Mouse (Mus musculus): ENCODE measurements around the gene Zswim9.
A peak's percentile ranks its signal among the peaks of the same experiment; 100 is the strongest.
"Not testable (repeated sequence)": the region's sequence is repeated elsewhere in the genome, so short reads cannot be mapped to it uniquely, and the experiment has no call there.

The Zswim9 gene

DNA sequence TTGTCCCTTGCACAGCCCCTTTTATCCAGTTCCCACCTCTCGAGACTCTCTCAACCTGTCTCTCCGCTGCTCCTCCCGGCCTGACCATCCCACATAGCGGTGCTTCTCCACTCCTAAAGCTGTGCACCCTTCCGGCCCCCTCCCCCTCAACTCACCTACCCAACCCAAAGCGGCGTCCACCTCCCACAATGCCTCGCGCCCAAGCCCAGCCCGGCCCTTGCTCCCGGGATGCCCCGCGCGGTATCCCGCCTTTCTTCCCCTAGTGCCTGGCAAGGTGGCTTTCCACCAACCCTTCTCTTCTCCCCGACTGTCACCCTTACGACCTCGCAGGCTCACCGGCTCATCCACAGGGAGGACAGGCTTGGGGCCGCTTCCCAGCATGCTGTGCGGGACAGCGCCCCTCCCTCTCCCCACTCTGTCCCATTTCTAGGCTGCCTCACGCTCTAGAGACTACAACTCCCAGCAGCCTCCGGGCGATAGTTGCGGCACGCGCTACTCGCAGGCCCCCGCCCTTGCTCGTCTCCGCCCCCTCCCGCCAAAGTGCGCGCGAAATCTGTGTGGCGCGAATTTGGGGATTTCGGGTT, at the start of gene Zswim9:
TSS of gene Zswim9 (minus strand) at position 414 of the 584 bp plus-strand sequence.
- peak; percentile 84 for DNase-seq (ENCODE audit: low spot score)

GRCm38 (mm10) chr7:13324316-13324715, 45.8 kb upstream of the Zswim9 start, which contains the start of gene Pla2g4c:
Pla2g4c (plus strand) TSS chr7:13324655.
- DNase-seq (ENCODE audit: low spot score): no peak

DNA sequence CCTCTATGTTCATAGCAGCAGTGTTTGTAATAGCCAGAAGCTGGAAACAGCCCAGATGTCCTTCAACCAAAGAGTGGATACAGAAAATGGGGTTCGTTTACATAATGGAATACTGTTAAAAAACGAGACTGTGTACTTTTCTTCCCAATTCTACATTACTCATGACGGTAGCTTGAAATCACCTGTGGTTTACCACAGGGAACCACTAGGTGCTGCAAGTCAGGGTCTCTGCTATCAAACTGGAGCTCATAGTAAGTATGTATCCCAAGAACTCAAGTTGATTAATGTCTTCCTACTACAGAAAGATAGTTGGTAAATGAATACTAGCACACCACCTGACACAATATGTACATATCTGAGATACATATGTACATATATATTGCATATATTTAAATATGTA, 42.9 kb upstream of the Zswim9 start:
- DNase-seq (ENCODE audit: low spot score): no peak

DNA sequence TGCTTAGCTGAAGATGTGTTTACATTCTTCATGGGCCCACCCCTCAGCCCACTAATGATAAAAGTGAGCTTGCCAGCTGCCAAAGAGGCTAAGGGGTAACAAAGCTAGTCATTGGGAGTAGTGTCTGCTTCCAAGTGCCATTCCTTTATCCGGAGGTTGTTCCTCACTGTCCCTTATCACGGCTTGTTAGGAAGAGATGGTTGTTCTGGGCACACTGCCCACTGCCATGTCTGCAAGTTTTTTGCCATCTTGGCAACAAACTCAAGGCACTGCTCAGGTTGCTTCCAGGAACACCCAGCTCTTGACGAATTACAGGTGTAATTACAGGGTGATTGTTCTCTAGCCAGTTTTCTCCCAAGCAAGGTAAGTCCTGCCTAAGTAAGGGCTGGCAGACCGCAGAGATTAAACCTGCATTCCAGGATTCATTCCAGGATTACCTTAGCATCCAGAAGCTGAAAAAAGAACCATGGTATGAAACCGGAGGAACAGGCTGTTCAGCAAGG, 35.6 kb upstream of the Zswim9 start:
- DNase-seq (ENCODE audit: low spot score): no peak

- DNase-seq (ENCODE audit: low spot score): no peak
Observed at GRCm38 (mm10) chr7:13311401-13311800, 32.9 kb upstream of the Zswim9 start.

DNA sequence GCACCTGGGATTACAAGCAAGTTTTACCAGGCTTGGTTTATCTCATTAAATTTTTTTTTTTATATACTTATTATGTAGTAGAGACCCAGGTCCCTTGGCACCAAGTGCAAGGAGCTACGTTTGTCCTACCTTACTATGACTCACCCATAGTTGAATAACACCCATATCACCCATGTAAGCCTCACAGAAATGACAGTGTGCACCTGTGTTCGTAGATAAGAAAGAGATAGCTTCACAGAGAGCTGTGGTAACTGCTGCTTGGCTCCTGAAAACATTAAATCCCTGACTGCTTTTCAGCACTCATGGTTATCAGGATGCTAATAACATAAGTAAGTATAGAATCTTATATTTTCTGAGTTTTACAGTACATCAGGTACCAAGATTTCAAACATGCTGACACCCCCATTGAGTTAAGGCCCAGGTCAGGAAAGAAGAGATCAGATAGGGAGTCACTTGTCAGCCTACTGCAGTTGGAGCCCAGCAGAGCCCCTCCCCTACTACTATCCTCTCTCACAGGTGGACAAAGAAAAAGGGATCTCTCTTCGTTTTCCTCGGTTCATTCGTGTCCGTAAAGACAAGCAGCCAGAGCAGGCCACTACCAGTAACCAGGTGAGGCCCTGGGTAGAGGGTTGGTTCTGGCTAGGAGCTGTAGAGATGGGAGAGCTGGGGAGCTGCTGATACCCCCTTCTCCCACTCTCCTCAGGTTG, 32.1 kb upstream of the Zswim9 start:
- DNase-seq (ENCODE audit: low spot score): no peak

DNA sequence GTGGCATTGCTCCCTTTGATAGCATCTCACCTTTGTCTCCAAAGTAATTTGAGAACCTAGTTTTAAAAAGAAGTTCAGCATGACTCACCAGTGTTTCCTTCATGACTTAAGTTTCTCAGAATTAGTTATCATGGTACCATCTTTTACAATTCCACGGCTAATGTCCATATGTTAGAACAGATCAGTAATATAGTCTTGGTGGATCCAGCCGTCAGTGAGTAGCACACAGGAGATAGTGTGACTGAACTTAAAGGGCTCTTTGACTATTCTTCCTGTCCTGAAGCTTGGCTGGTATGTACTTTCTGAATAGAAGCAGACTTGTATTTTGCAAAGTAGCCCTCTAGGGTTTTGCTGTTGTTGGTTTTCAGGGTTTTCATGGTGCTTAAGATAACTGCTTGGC, 30.9 kb upstream of the Zswim9 start:
- no peak for DNase-seq (ENCODE audit: low spot score)

GRCm38 (mm10) chr7:13303372-13303771, 24.9 kb upstream of the Zswim9 start:
- no peak for DNase-seq (ENCODE audit: low spot score)

DNA sequence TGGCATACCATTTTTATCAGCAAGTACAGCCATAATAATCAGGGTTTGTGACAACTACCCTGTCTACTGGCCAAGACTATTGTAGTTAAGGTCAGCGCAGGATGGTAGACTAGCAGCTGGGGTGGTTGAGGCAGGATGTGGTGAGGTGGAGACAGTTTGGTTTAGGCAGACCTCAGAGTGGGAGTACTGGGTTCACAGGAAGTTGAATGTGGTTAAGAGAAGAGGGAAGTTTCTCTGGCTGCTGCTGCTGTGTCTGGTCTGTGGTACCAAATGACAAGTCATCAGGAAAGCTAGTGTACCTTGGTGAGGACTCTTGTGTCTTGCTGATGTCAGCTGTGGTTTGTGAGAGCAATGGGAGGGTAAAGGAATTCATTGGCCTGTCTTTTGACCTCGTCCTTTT, 24.3 kb upstream of the Zswim9 start:
- no peak for DNase-seq (ENCODE audit: low spot score)

- DNase-seq (ENCODE audit: low spot score): no peak
Observed at GRCm38 (mm10) chr7:13301643-13302042, 23.1 kb upstream of the Zswim9 start.

- no peak for DNase-seq (ENCODE audit: low spot score)
Observed at GRCm38 (mm10) chr7:13298821-13299220, 20.3 kb upstream of the Zswim9 start.

GRCm38 (mm10) chr7:13297636-13298035, 19.1 kb upstream of the Zswim9 start:
- DNase-seq (ENCODE audit: low spot score): no peak

GRCm38 (mm10) chr7:13295256-13295655, 16.7 kb upstream of the Zswim9 start:
- DNase-seq (ENCODE audit: low spot score): no peak

DNA sequence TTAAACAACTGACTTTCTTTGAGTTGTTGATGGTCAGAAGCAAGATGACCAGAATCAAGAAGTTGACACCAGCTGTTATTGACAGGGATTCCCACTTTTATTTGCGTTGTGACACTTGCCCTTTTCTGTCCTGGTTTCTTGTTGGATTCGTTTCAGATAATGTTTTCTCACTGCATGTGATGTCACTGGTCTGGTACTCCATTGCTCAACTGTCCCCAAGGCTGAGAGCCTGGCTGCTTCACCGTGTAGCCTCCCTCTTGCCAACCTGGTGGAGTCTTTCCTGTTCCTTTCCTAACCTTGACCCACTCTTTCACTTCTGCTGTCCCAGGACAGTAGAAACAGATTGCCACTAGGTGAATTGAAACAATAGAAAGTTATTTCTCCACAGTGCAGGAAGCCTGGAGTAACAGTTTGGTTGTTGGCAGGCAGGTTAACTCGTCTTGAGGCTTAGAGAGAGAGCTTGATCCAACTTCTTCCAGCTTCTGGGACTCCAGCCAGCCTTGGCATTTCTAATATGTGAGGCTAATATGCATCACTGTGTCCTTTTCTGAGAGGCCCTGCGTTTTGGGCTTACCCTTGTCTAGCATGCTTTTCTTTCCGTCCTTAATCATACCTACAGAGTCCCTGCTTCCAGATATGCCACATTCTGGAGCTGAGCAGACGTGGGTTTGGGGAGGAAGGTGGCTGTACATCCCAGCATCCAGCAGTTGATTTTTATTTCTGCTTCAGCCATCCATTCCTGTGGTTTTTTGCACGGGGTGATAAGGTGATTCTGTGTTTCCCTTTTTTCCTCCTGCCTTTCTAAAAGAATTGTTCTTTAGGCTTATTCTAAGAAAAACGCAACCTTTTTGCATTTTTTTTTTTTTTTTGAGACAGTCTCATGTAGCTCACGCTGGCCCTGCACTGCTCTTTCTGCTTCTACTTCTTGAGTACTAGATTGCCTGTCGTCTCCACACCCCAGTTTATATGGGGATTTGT, 15.6 kb upstream of the Zswim9 start:
- DNase-seq (ENCODE audit: low spot score): no peak

- DNase-seq (ENCODE audit: low spot score): no peak
Observed at GRCm38 (mm10) chr7:13291370-13291769, 12.8 kb upstream of the Zswim9 start.

GRCm38 (mm10) chr7:13290041-13290675, 11.6 kb upstream of the Zswim9 start:
- DNase-seq (ENCODE audit: low spot score): no peak

DNA sequence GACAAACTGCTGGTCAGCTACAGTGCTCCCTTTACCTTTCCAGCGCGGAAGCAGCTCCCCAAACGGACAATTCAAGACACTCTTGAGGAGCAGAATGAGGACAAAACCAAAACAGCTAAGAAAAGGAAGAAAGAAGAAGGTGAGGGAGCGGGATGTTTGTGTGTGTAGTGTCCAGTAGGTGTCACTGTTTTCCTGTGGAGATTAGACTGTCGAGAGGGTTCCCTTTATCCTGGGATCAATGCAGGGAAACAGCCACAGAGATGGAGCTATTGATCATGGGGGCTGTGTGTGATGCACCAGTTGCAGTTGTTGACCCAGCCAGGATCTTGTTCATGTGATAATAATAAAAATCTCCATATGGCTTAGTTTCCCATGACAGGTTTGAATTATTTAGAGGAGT, 10.1 kb upstream of the Zswim9 start:
- no peak for DNase-seq (ENCODE audit: low spot score)

DNA sequence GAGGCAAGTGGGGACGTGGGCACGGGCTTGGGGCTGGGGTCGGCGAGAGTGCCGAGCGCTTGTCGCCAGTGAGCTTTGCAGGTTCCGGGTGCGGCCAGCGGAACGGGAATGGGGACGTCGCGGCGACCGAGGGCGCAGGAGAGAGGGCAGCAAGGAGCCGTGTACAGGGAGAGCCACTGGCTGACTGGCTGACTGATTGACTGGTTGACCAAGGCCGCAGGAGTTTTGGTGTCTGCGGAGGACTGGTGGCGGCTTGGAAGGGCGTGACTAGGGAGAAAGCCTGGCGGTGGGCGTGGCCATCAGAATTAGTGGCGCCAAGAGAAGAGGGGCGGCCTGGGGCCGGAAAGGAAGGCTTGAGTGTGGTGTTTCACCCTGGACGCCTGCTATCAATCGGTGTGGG, 436 bp upstream of the Zswim9 start:
- DNase-seq (ENCODE audit: low spot score): not testable (repeated sequence)

DNA sequence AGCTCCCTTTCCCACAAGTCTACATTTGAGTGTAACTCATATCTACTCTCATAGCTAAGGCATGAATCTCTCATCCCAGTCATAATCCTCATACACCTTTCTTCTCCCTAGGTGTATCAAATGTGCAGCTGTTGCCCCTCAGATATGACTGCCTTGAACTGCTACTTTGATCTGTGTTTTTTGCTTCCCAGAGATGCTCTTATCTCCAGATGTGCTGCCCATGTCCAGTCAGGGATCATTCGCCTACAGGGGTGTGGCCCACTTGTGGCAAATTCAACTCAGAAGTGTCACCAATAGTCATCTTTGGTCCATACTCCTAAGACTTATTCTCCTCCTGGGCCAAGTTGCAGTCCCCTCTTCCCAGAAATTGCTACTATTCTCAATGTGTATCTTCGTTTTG, 688 bp downstream of the Zswim9 start:
- no peak for DNase-seq (ENCODE audit: low spot score)

- no peak for DNase-seq (ENCODE audit: low spot score)
Observed at GRCm38 (mm10) chr7:13277081-13277480, 1.4 kb downstream of the Zswim9 start, which contains the start of gene Lig1. Lig1 (plus strand) TSS chr7:13277283.

DNA sequence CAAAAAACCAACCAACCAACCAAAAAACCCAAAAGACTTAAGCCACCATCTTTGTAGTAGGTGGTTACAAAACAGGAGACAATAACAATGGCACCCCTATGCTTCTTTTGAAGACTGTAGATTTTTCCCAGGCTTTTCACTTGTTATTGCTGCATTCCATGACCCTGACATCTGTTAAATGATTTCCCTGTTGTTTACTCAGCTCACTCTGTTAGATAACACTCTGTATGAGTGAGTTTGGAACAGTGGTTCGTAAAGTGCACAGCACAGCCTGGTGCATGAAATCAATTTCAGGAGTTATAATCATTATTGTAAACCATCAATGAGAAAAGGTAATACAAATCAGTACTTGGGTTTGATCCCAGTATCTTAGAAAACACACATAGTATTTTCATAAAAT, 6.8 kb downstream of the Zswim9 start:
- DNase-seq (ENCODE audit: low spot score): no peak

DNA sequence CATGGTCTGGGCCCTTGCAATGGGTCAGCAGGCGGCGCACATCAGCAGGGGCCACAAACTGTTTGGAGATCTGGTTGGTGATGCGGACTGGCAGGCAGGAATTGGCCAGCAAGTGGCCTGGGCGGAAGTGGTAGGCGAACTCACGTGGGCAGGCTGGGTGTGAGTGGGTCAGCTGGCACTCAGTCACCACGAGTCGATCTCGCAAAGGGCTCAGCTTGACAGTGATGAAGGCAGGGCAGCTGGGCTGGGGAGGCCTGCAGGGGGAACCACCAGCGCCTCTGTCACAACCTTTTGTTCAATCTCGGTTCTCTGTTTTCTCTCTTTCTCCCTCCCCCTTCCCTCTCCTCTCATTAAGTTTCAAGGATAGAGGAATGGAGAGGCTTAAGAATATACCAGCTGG, 9.1 kb downstream of the Zswim9 start:
- DNase-seq (ENCODE audit: low spot score): no peak
